In genomic region chr3:80837583-80837982, GRCm38 (mm10) we compare ENCODE assay signal across 21 mouse cellular contexts. TPM values are rescaled to one million over a fixed set of nuclear protein-coding genes. Genes with fewer than 3 reads are reported as not detected.
A peak's percentile ranks its signal among the peaks of the same experiment; 100 is the strongest.
DNase-seq lines count a peak whose midpoint lies in the region; ATAC-seq and TF ChIP-seq lines count a peak whose summit lies in the region.
"Had no signal": no experiment of that assay in that cellular context is flagged by ENCODE, and none has a peak within 500 bp of the region (broad histone marks: within the 10 kb centered on the region; RNA-seq: fewer than 3 reads in every experiment).

No protein-coding gene starts in this region.

- H3K4me3 ChIP-seq in lung, embryonic 14.5 days (ENCODE audit: low read depth, low read length): no peak overlapping the region
- H3K4me3 ChIP-seq in limb, embryonic 12.5 days (replicated peaks): no peak overlapping the region
- H3K4me3 ChIP-seq: forebrain, embryonic 15.5 days; heart, embryonic 12.5 days; hindbrain, embryonic 15.5 days had no signal

- no peaks in the 10 kb centered on the region for H3K4me1 ChIP-seq in lung, embryonic 14.5 days (ENCODE audit: insufficient read depth)
- peaks cover 20% of the 10 kb centered on the region for H3K4me1 ChIP-seq in limb, embryonic 12.5 days (replicated peaks)
- H3K4me1 ChIP-seq: forebrain, embryonic 15.5 days; heart, embryonic 12.5 days; hindbrain, embryonic 15.5 days had no signal

- ATAC-seq in lung, embryonic 14.5 days (ENCODE audit: insufficient read depth): peak; percentile 75
- ATAC-seq in limb, embryonic 12.5 days (ENCODE audit: insufficient number of reproducible peaks, insufficient read depth, low FRiP score, low TSS enrichment, low read depth): peak; percentile 83
- ATAC-seq: forebrain, embryonic 15.5 days; inflammation-experienced regulatory T-cells, adult 6 months had no signal

- no peak overlapping the region for H3K27ac ChIP-seq in lung, embryonic 14.5 days (ENCODE audit: low read depth)
- no peak overlapping the region for H3K27ac ChIP-seq in limb, embryonic 12.5 days
- H3K27ac ChIP-seq: forebrain, embryonic 15.5 days; hindbrain, embryonic 15.5 days had no signal

- no peak overlapping the region for H3K4me2 ChIP-seq in lung, embryonic 14.5 days
- H3K4me2 ChIP-seq in limb, embryonic 12.5 days: no peak overlapping the region
- H3K4me2 ChIP-seq: forebrain, embryonic 15.5 days; heart, embryonic 12.5 days; hindbrain, embryonic 15.5 days had no signal

- no peak overlapping the region for H3K9ac ChIP-seq in lung, embryonic 14.5 days
- H3K9ac ChIP-seq in limb, embryonic 12.5 days (replicated peaks): no peak overlapping the region
- H3K9ac ChIP-seq: forebrain, embryonic 15.5 days; heart, embryonic 12.5 days; hindbrain, embryonic 15.5 days had no signal

- peak; percentile 79 for DNase-seq in lung, embryonic 14.5 days
- DNase-seq in lung, postnatal 4 days: no peak
- peak; percentile 12 for DNase-seq in MN1 (ENCODE audit: low spot score)
- DNase-seq in forelimb bud, embryonic 11.5 days (ENCODE audit: low read depth, low spot score): peak; percentile 82
- DNase-seq in gastrocnemius, adult 8-10 months (ENCODE audit: low spot score in 2 of 2): no peak
- DNase-seq in kidney, postnatal 14 days: no peak
- DNase-seq: adrenal gland, adult 2 months; adrenal gland, postnatal 36 days; cerebellum, adult 11 months; cerebellum, adult 8-10 months; cerebellum, postnatal 14 days; gastrocnemius, postnatal 25 days had no signal

- TF ChIP-seq CTCF in lung, embryonic 14.5 days (IDR thresholded peaks at IDR 0.05; ENCODE audit: low read depth): no peak

- H3K9me3 ChIP-seq in lung, embryonic 14.5 days (ENCODE audit: low read depth, low read length): no peaks in the 10 kb centered on the region
- H3K9me3 ChIP-seq in limb, embryonic 12.5 days: no peaks in the 10 kb centered on the region
- H3K9me3 ChIP-seq: forebrain, embryonic 15.5 days; heart, embryonic 12.5 days; hindbrain, embryonic 15.5 days had no signal

- H3K36me3 ChIP-seq in lung, embryonic 14.5 days (ENCODE audit: insufficient read depth): no peaks in the 10 kb centered on the region
- H3K36me3 ChIP-seq in limb, embryonic 12.5 days: no peaks in the 10 kb centered on the region
- H3K36me3 ChIP-seq: forebrain, embryonic 15.5 days; heart, embryonic 12.5 days; hindbrain, embryonic 15.5 days had no signal

- H3K27me3 ChIP-seq in lung, embryonic 14.5 days (ENCODE audit: insufficient read depth, low read length): no peaks in the 10 kb centered on the region
- no peaks in the 10 kb centered on the region for H3K27me3 ChIP-seq in limb, embryonic 12.5 days
- H3K27me3 ChIP-seq: CH12.LX; forebrain, embryonic 15.5 days; heart, embryonic 12.5 days; hindbrain, embryonic 15.5 days had no signal

- WGBS in lung, embryonic 14.5 days: 19% methylated on average over 3 of the region's 3 CpGs
- 8% methylated on average over 3 of the region's 3 CpGs for WGBS in limb, embryonic 12.5 days

RNA-seq across cellular contexts. Expression of gene Gria2, which starts 34.9 kb away (rescaled TPM):
- 0.16 and 0.17 TPM in 2 replicates for polyA plus RNA-seq in lung, embryonic 14.5 days (2014; fragmentation: Nextera tagmentation; extraction: Ambion mirVana)
- 2.9 and 3.5 TPM in 2 replicates for polyA plus RNA-seq in limb, embryonic 12.5 days (2016; fragmentation: Nextera tagmentation; extraction: Ambion mirVana)
- total RNA-seq in gastrocnemius, adult 8-10 months (2022): under 1 TPM; 0.07 to 0.21 (median 0.15) TPM
- total RNA-seq: CH12.LX; common myeloid progenitor, adult 5-6 weeks; granulocyte monocyte progenitor cell, adult 5-6 weeks; heart, postnatal 25 days had no signal

Comparison
In these comparisons a context has a peak if more than half of its experiments do, and no peak if none do; other contexts are left out.
1. DNase-seq: peak in lung, embryonic 14.5 days (single experiment), MN1 (single experiment) and forelimb bud, embryonic 11.5 days (single experiment); none in lung, postnatal 4 days (0 of 2), gastrocnemius, adult 8-10 months (0 of 2) and kidney, postnatal 14 days (single experiment).